Mouse (Mus musculus): ENCODE measurements around the gene Mrpl42. TPM values are rescaled to one million over a fixed set of nuclear protein-coding genes. Genes with fewer than 3 reads are reported as not detected.

Gene Mrpl42
- polyA plus RNA-seq, 1 experiment = 27.3 TPM

DNA sequence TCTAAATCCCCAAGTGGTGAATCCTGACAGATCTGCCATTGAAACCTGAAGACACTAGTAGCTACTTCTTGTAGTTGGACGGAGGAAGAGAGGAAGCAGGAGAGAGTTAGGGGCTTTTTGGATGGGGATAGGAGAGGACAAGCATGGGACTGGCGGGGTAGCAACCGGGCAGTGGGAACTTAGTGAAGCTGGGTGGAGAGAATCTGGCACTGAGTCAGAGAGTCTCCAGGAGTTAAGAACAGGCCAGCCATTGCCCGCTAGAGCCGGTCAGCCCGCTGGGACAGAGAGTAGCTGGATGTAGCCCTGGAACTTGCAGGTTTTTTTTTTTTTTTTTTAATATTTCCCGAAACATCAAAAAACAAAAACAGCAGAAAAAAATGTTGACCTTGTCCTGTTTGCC is 31.6 kb upstream of the Mrpl42 start:
- DNase-seq (ENCODE audit: low read depth in 1 of 2, low spot score in 2 of 2) = no peak
- TF ChIP-seq POLR2A (IDR thresholded peaks at IDR 0.05; ENCODE audit: low read depth, low read length) (no peak), CTCF (IDR thresholded peaks at IDR 0.05; ENCODE audit: extremely low read depth, insufficient read depth, insufficient read length, insufficient replicate concordance) (no peak)
- H3K36me3 ChIP-seq (ENCODE audit: control insufficient read depth, insufficient read depth, low read length) = no peaks in the 10 kb centered on the region
- H3K4me3 ChIP-seq (ENCODE audit: extremely low read depth, insufficient read depth, insufficient read length) = no peak overlapping the region
- no peak overlapping the region for H3K27ac ChIP-seq (ENCODE audit: insufficient read depth, low read length)
- no peaks in the 10 kb centered on the region for H3K27me3 ChIP-seq (ENCODE audit: control insufficient read depth, insufficient read depth, low read length)
- WGBS = 91% methylated on average over 7 of the region's 7 CpGs
- peaks cover 5% of the 10 kb centered on the region; the same call in 1 of the 2 replicates for H3K4me1 ChIP-seq (ENCODE audit: control insufficient read depth, insufficient read depth, insufficient read length)

GRCm38 (mm10) chr10:95532916-95533315 is 31.2 kb upstream of the Mrpl42 start:
- no peak for DNase-seq (ENCODE audit: low read depth in 1 of 2, low spot score in 2 of 2)
- no peaks in the 10 kb centered on the region for H3K36me3 ChIP-seq (ENCODE audit: control insufficient read depth, insufficient read depth, low read length)
- TF ChIP-seq CTCF (IDR thresholded peaks at IDR 0.05; ENCODE audit: extremely low read depth, insufficient read depth, insufficient read length, insufficient replicate concordance) (no peak), POLR2A (IDR thresholded peaks at IDR 0.05; ENCODE audit: low read depth, low read length) (no peak)
- H3K4me3 ChIP-seq (ENCODE audit: extremely low read depth, insufficient read depth, insufficient read length) = no peak overlapping the region
- H3K4me1 ChIP-seq (ENCODE audit: control insufficient read depth, insufficient read depth, insufficient read length) = peaks cover 5% of the 10 kb centered on the region; the same call in 1 of the 2 replicates
- 0 out of 2 replicates have a peak overlapping the region, but pooled peaks have one; percentile 22 for H3K27ac ChIP-seq (ENCODE audit: insufficient read depth, low read length)
- H3K27me3 ChIP-seq (ENCODE audit: control insufficient read depth, insufficient read depth, low read length) = no peaks in the 10 kb centered on the region
- 76% methylated on average over 5 of the region's 5 CpGs for WGBS

DNA sequence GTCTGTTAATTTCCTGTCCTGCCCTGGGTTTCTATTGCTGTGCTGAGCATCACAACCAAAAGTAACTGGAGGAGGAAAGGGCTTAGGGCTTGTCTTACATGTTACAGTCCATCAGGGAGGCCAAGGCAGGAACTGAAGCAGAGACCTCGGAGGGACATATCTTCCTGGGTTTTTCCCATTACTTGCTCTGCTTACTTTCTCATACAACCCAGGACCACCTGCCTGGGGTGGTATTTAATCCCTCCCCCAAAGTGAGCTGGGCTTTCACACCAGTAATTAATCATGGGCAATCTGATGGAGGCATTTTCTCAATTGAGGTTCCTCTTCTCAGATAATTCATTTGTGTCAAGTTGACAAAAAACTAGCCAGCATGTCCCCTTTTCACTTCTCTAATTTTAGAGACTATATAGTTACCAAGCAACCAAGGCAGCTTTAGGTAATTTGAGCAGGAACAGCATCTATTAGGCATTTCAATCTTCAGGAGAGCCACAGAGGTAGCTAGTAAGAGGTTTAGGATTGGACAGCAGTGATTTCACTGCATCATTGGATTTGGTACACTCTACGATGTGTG is 28.9 kb upstream of the Mrpl42 start:
- 87% methylated on average over 2 of the region's 2 CpGs for WGBS
- peaks cover 5% of the 10 kb centered on the region; the same call in 1 of the 2 replicates for H3K4me1 ChIP-seq (ENCODE audit: control insufficient read depth, insufficient read depth, insufficient read length)

GRCm38 (mm10) chr10:95526495-95527122 is 24.9 kb upstream of the Mrpl42 start:
- Histone ChIP-seq H3K27ac (ENCODE audit: insufficient read depth, low read length) (no peak overlapping the region), H3K27me3 (ENCODE audit: control insufficient read depth, insufficient read depth, low read length) (no peaks in the 10 kb centered on the region), H3K36me3 (ENCODE audit: control insufficient read depth, insufficient read depth, low read length) (no peaks in the 10 kb centered on the region; the same call in 1 of the 2 replicates), H3K4me3 (ENCODE audit: extremely low read depth, insufficient read depth, insufficient read length) (no peak overlapping the region), H3K4me1 (ENCODE audit: control insufficient read depth, insufficient read depth, insufficient read length) (peaks cover 6% of the 10 kb centered on the region; the same call in 1 of the 2 replicates)
- TF ChIP-seq POLR2A (IDR thresholded peaks at IDR 0.05; ENCODE audit: low read depth, low read length) = no peak
- 83% methylated on average over 5 of the region's 5 CpGs for WGBS
- no peak for DNase-seq (ENCODE audit: low read depth in 1 of 2, low spot score in 2 of 2)

More for the DNA sequence above, 28.9 kb upstream of the Mrpl42 start:
- no peaks in the 10 kb centered on the region for H3K27me3 ChIP-seq (ENCODE audit: control insufficient read depth, insufficient read depth, low read length)
- TF ChIP-seq CTCF (IDR thresholded peaks at IDR 0.05; ENCODE audit: extremely low read depth, insufficient read depth, insufficient read length, insufficient replicate concordance) = no peak
- no peak for TF ChIP-seq POLR2A (IDR thresholded peaks at IDR 0.05; ENCODE audit: low read depth, low read length)
- no peaks in the 10 kb centered on the region for H3K36me3 ChIP-seq (ENCODE audit: control insufficient read depth, insufficient read depth, low read length)
- DNase-seq (ENCODE audit: low read depth in 1 of 2, low spot score in 2 of 2) = no peak
- no peak overlapping the region for H3K4me3 ChIP-seq (ENCODE audit: extremely low read depth, insufficient read depth, insufficient read length)
- peak overlapping the region; percentile 18 for H3K27ac ChIP-seq (ENCODE audit: insufficient read depth, low read length)

DNA sequence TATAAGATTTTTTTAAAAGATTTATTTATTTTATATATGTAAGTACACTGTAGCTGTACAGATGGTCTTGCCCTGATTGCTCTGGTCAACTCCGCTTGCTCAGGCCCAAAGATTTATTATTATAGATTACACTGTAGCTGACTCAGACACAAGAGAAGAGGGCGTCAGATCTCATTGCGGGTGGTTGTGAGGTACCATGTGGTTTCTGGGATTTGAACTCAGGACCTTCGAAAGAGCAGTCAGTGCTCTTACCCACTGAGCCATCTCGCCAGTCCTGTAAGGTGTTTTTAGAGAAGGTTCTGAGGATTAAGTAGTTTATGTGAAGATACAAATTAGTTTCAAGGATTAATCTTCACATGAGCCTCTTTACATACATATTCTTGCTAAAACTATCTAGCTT is 24.1 kb upstream of the Mrpl42 start:
- TF ChIP-seq CTCF (IDR thresholded peaks at IDR 0.05; ENCODE audit: extremely low read depth, insufficient read depth, insufficient read length, insufficient replicate concordance) (no peak), POLR2A (IDR thresholded peaks at IDR 0.05; ENCODE audit: low read depth, low read length) (no peak)
- H3K4me3 ChIP-seq (ENCODE audit: extremely low read depth, insufficient read depth, insufficient read length) = no peak overlapping the region
- WGBS = 91% methylated on average over 5 of the region's 5 CpGs
- H3K4me1 ChIP-seq (ENCODE audit: control insufficient read depth, insufficient read depth, insufficient read length) = peaks cover 6% of the 10 kb centered on the region; the same call in 1 of the 2 replicates
- H3K36me3 ChIP-seq (ENCODE audit: control insufficient read depth, insufficient read depth, low read length) = no peaks in the 10 kb centered on the region; the same call in 1 of the 2 replicates
- no peaks in the 10 kb centered on the region for H3K27me3 ChIP-seq (ENCODE audit: control insufficient read depth, insufficient read depth, low read length)
- H3K27ac ChIP-seq (ENCODE audit: insufficient read depth, low read length) = no peak overlapping the region
- DNase-seq (ENCODE audit: low read depth in 1 of 2, low spot score in 2 of 2) = no peak

- H3K4me1 ChIP-seq (ENCODE audit: control insufficient read depth, insufficient read depth, insufficient read length) = peaks cover 6% of the 10 kb centered on the region
- no peak for TF ChIP-seq POLR2A (IDR thresholded peaks at IDR 0.05; ENCODE audit: low read depth, low read length)
- TF ChIP-seq CTCF (IDR thresholded peaks at IDR 0.05; ENCODE audit: extremely low read depth, insufficient read depth, insufficient read length, insufficient replicate concordance) = no peak
- H3K27ac ChIP-seq (ENCODE audit: insufficient read depth, low read length) = no peak overlapping the region
- no peaks in the 10 kb centered on the region for H3K27me3 ChIP-seq (ENCODE audit: control insufficient read depth, insufficient read depth, low read length)
- H3K4me3 ChIP-seq (ENCODE audit: extremely low read depth, insufficient read depth, insufficient read length) = no peak overlapping the region
- no peaks in the 10 kb centered on the region; the same call in 1 of the 2 replicates for H3K36me3 ChIP-seq (ENCODE audit: control insufficient read depth, insufficient read depth, low read length)
- no peak for DNase-seq (ENCODE audit: low read depth in 1 of 2, low spot score in 2 of 2)
- 79% methylated on average over 6 of the region's 6 CpGs for WGBS
Observed at GRCm38 (mm10) chr10:95525037-95525675, 23.4 kb upstream of the Mrpl42 start.
